Mouse (Mus musculus) lung, embryonic 15.5 days (tissue): Measurements from ENCODE around the gene Nxpe4. TPM values are rescaled to one million over a fixed set of nuclear protein-coding genes. Genes with fewer than 3 reads are reported as not detected.
"Not testable (repeated sequence)": the region's sequence is repeated elsewhere in the genome, so short reads cannot be mapped to it uniquely, and the experiment has no call there.

Experiments used
- ATAC-seq: fragments of 200-750 bp; cut with Nextera tagmentation; 2 replicates; pipeline ENCODE4 v1.8.0; 2017; ENCODE audit warnings: moderate number of reproducible peaks, borderline replicate concordance; ENCODE audit not compliant: low FRiP score, low TSS enrichment; ENCODE audit errors: extremely low read depth
- H3K27ac ChIP-seq: fragments of 300-500 bp; sonication (generic); 2 replicates; pipeline ENCODE4 v1.5.1; 2015; ENCODE audit warnings: moderate library complexity, mild to moderate bottlenecking, inconsistent platforms
- H3K27me3 ChIP-seq: fragments of 300-500 bp; sonication (generic); 2 replicates; pipeline ENCODE4 v1.6.1; 2015; ENCODE audit warnings: inconsistent platforms
- H3K36me3 ChIP-seq: fragments of 300-500 bp; sonication (generic); 2 replicates; pipeline ENCODE4 v1.6.1; 2015; ENCODE audit warnings: inconsistent platforms
- H3K4me1 ChIP-seq: fragments of 300-500 bp; sonication (generic); 2 replicates; pipeline ENCODE4 v1.6.1; 2015; ENCODE audit warnings: inconsistent platforms
- H3K4me2 ChIP-seq: fragments of 300-500 bp; sonication (generic); 2 replicates; pipeline ENCODE4 v1.6.1; 2015; ENCODE audit warnings: inconsistent platforms, mild to moderate bottlenecking, moderate library complexity
- H3K4me3 ChIP-seq: fragments of 300-500 bp; sonication (generic); 2 replicates; pipeline ENCODE4 v1.5.1; 2015; ENCODE audit warnings: mild to moderate bottlenecking, inconsistent platforms
- H3K9ac ChIP-seq: fragments of 300-500 bp; sonication (generic); 2 replicates; pipeline ENCODE4 v1.6.1; 2015; ENCODE audit warnings: inconsistent platforms
- H3K9me3 ChIP-seq: fragments of 300-500 bp; sonication (generic); 2 replicates; pipeline ENCODE4 v1.6.1; 2016; ENCODE audit warnings: inconsistent platforms
- WGBS: fragments of 180-500 bp; shearing (Covaris S2); methylation state at CpG from one replicate; pipeline ENCODE4 v1.1.7; 2015; 5-methylcytosine and 5-hydroxymethylcytosine counted together
- polyA plus RNA-seq: library from polyadenylated mRNA; unstranded; fragments of >200 nt; fragmentation: Nextera tagmentation; extraction: Ambion mirVana; gene quantifications from 2 replicates; pipeline ENCODE4 v1.2.1, GENCODE M21; 2015

The Nxpe4 gene
- polyA plus RNA-seq, 1 experiment from 2014 or later = 7.1 TPM

DNA sequence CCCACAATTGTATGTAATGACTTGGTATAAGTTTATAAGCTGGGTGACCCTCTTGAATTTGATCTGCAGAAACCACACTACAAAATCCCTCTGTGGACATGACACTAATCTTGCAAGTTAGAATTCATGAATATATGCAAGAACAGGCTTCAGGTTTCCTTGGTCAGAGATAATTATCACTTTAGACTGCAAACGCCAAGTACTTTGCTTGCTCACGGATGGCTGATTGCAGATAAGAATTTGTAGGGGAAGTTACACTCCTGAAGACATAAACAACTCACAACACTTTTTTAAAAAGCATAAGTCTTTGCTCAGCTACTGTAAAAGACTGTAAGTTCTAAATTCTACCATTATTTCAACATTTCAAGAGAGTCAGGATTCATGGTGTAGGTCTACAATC lies 212.5 kb downstream of the Nxpe4 start:
- no peaks in the 10 kb centered on the region for H3K27me3 ChIP-seq
- H3K4me1 ChIP-seq = no peaks in the 10 kb centered on the region
- WGBS = 36% methylated on average over 2 of the region's 2 CpGs
- no peak overlapping the region for H3K27ac ChIP-seq
- no peak overlapping the region for H3K9ac ChIP-seq
- ATAC-seq = no peak
- no peaks in the 10 kb centered on the region for H3K36me3 ChIP-seq
- no peaks in the 10 kb centered on the region for H3K9me3 ChIP-seq
- no peak overlapping the region for H3K4me2 ChIP-seq
- no peak overlapping the region for H3K4me3 ChIP-seq

DNA sequence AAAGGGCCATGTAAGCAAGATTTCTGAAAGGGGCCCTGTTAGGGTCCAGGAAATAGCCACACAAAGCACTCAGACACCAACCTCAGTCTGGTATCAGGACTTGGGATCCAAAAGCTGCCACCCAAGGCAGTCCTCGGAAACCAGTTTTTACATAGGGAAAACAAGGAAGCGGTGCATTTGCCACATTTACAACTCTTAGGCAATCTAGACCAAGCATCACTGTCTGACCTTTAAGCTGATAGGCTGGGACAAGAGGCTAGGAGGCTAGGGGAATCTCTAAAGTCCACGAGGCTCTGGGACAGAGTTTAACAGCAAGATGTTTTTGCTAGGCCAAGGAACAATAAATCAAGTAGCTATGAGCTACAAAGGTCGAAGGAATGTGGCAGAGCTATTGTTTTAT lies 226.6 kb downstream of the Nxpe4 start:
- Histone ChIP-seq H3K4me1 (no peaks in the 10 kb centered on the region), H3K9ac (no peak overlapping the region), H3K27ac (no peak overlapping the region), H3K4me3 (no peak overlapping the region), H3K9me3 (no peaks in the 10 kb centered on the region), H3K4me2 (no peak overlapping the region), H3K27me3 (no peaks in the 10 kb centered on the region), H3K36me3 (no peaks in the 10 kb centered on the region)
- no peak for ATAC-seq
- 52% methylated on average over 4 of the region's 4 CpGs for WGBS

GRCm38 (mm10) chr9:48389983-48390382 lies 228.2 kb downstream of the Nxpe4 start:
- 60% methylated on average over 3 of the region's 3 CpGs for WGBS
- no peak for ATAC-seq

GRCm38 (mm10) chr9:48403590-48404209 lies 241.9 kb downstream of the Nxpe4 start:
- 90% methylated on average over 10 of the region's 10 CpGs for WGBS
- Histone ChIP-seq H3K4me1 (no peaks in the 10 kb centered on the region), H3K27ac (no peak overlapping the region), H3K9me3 (no peaks in the 10 kb centered on the region), H3K4me2 (no peak overlapping the region), H3K4me3 (no peak overlapping the region), H3K9ac (no peak overlapping the region), H3K36me3 (no peaks in the 10 kb centered on the region), H3K27me3 (no peaks in the 10 kb centered on the region)
- no peak for ATAC-seq

More at GRCm38 (mm10) chr9:48389983-48390382, 228.2 kb downstream of the Nxpe4 start:
- Histone ChIP-seq H3K4me1 (no peaks in the 10 kb centered on the region), H3K4me2 (no peak overlapping the region), H3K4me3 (no peak overlapping the region), H3K9ac (no peak overlapping the region), H3K36me3 (no peaks in the 10 kb centered on the region), H3K9me3 (no peaks in the 10 kb centered on the region), H3K27me3 (no peaks in the 10 kb centered on the region), H3K27ac (no peak overlapping the region)

DNA sequence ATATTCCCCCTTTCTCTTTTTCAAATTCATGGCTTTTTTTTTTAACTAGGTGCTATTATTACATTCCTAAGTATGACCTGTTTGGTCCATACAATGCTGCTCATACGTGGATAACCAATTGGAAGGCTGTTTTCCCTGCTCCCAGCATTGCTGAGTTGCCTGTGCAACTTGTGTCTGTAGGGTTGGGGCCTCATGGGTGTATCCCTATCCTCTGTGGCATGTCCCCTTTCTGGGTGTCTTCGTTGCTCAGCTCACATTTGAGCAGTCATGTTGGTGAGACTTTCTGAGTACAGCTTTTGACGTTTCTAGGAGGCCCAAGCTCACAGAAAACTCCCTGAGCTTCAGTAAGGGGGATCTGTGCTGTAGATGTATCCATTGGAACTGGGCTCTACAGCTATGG lies 242.9 kb downstream of the Nxpe4 start:
- Histone ChIP-seq H3K4me3 (no peak overlapping the region), H3K27ac (no peak overlapping the region), H3K4me2 (no peak overlapping the region), H3K36me3 (no peaks in the 10 kb centered on the region), H3K9ac (no peak overlapping the region), H3K9me3 (no peaks in the 10 kb centered on the region), H3K27me3 (no peaks in the 10 kb centered on the region), H3K4me1 (no peaks in the 10 kb centered on the region)
- no peak for ATAC-seq
- WGBS = 50% methylated on average over 3 of the region's 3 CpGs

DNA sequence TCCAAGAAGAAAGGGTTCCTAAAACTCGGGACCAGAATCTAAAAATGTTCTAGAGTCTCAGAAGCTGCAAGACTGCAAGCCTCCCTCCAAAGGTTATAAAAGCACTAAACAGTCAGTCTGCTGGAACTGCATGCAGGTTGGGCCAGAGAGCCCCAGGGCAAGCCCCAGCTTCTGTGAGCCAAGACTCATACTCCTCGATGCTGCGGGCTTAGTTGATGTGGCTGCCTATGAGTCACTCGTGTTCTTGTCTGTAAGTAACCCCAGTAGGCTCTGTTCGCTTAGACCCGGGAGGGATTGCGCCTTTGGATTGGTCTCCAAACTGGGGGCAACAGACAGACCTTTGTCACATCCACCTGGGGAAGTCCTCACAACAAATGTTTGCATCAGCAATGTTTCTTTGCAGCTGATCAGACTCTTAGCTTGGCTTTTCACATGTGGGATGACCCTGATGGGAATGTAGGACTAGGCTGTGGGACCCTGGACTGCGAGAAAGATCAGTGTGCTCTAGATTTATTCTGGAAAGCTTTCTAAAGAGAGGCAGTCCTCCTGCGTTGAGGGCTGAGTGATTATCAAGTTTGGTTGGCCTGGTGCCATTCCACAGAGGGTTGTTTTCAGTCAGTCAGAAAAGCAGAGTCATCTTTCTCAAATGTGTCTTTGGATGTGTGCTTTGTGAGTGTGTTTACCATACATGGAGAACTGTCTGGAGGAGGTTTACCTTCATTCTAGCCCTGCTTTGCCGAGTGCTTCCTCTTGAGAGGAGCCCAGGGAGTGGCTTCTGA lies 245.9 kb downstream of the Nxpe4 start:
- Histone ChIP-seq H3K9ac (no peak overlapping the region), H3K36me3 (no peaks in the 10 kb centered on the region), H3K27ac (no peak overlapping the region), H3K9me3 (no peaks in the 10 kb centered on the region), H3K4me1 (no peaks in the 10 kb centered on the region), H3K4me2 (no peak overlapping the region), H3K27me3 (no peaks in the 10 kb centered on the region), H3K4me3 (no peak overlapping the region)
- 70% methylated on average over 10 of the region's 10 CpGs for WGBS
- no peak for ATAC-seq

GRCm38 (mm10) chr9:48410217-48411035 lies 248.6 kb downstream of the Nxpe4 start:
- Histone ChIP-seq H3K27me3 (no peaks in the 10 kb centered on the region), H3K36me3 (no peaks in the 10 kb centered on the region), H3K4me1 (no peaks in the 10 kb centered on the region), H3K9ac (no peak overlapping the region), H3K9me3 (no peaks in the 10 kb centered on the region), H3K27ac (no peak overlapping the region), H3K4me3 (no peak overlapping the region), H3K4me2 (no peak overlapping the region)
- 72% methylated on average over 6 of the region's 6 CpGs for WGBS
- ATAC-seq = no peak

GRCm38 (mm10) chr9:48413591-48413990 lies 251.8 kb downstream of the Nxpe4 start:
- no peak overlapping the region for H3K4me2 ChIP-seq
- H3K36me3 ChIP-seq = no peaks in the 10 kb centered on the region
- no peak overlapping the region for H3K4me3 ChIP-seq
- H3K4me1 ChIP-seq = no peaks in the 10 kb centered on the region
- ATAC-seq = no peak
- H3K9me3 ChIP-seq = no peaks in the 10 kb centered on the region
- H3K9ac ChIP-seq = no peak overlapping the region
- H3K27me3 ChIP-seq = no peaks in the 10 kb centered on the region
- WGBS = 81% methylated on average over 2 of the region's 2 CpGs
- no peak overlapping the region for H3K27ac ChIP-seq

GRCm38 (mm10) chr9:48417366-48417765 lies 255.5 kb downstream of the Nxpe4 start:
- not testable (repeated sequence) for H3K36me3 ChIP-seq, H3K27me3 ChIP-seq, ATAC-seq, H3K9me3 ChIP-seq, H3K27ac ChIP-seq, H3K4me1 ChIP-seq, H3K4me3 ChIP-seq, H3K9ac ChIP-seq, H3K4me2 ChIP-seq
- 88% methylated on average over 8 of the region's 8 CpGs for WGBS

GRCm38 (mm10) chr9:48417994-48418393 lies 256.2 kb downstream of the Nxpe4 start:
- Histone ChIP-seq H3K27me3 (no peaks in the 10 kb centered on the region), H3K36me3 (no peaks in the 10 kb centered on the region), H3K4me3 (no peak overlapping the region), H3K9ac (no peak overlapping the region), H3K27ac (no peak overlapping the region), H3K4me2 (no peak overlapping the region), H3K4me1 (no peaks in the 10 kb centered on the region), H3K9me3 (no peaks in the 10 kb centered on the region)
- WGBS = 77% methylated on average over 3 of the region's 3 CpGs
- ATAC-seq = no peak

GRCm38 (mm10) chr9:48418397-48418796 lies 256.6 kb downstream of the Nxpe4 start:
- ATAC-seq = no peak
- H3K4me3 ChIP-seq = no peak overlapping the region
- no peak overlapping the region for H3K27ac ChIP-seq
- 71% methylated on average over 2 of the region's 2 CpGs for WGBS
- no peak overlapping the region for H3K4me2 ChIP-seq
- H3K27me3 ChIP-seq = no peaks in the 10 kb centered on the region
- H3K9me3 ChIP-seq = no peaks in the 10 kb centered on the region
- no peak overlapping the region for H3K9ac ChIP-seq
- no peaks in the 10 kb centered on the region for H3K36me3 ChIP-seq
- no peaks in the 10 kb centered on the region for H3K4me1 ChIP-seq

DNA sequence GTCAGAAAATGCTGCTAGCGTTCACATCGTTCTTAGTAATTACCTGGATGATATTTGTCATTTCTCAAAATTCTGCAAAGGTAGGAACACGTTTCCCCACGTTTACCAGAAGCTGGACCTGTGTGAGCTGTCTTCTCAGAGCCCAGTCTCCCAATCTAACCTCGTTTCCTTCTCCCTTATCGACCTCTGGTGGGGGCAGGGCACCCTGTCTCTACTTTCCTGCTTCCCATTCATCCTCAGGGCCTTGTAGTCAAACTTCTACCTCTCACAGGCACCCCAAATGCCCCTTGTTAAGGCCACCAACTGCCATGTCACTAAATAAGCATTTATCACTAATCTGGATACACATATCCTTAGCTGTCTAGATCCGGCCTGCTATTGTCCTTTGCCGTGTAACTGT lies 257.0 kb downstream of the Nxpe4 start:
- no peak for ATAC-seq
- Histone ChIP-seq H3K36me3 (no peaks in the 10 kb centered on the region), H3K4me3 (no peak overlapping the region), H3K4me2 (no peak overlapping the region), H3K27ac (no peak overlapping the region), H3K9me3 (no peaks in the 10 kb centered on the region), H3K9ac (no peak overlapping the region), H3K4me1 (no peaks in the 10 kb centered on the region), H3K27me3 (no peaks in the 10 kb centered on the region)
- WGBS = 55% methylated on average over 8 of the region's 8 CpGs
